ENCODE assay signal across 16 mouse cellular contexts in genomic region chr3:104295015-104295719, GRCm38 (mm10).
A peak's percentile ranks its signal among the peaks of the same experiment; 100 is the strongest.
DNase-seq lines count a peak whose midpoint lies in the region; ATAC-seq lines count a peak whose summit lies in the region.
"Had no signal": no experiment of that assay in that cellular context is flagged by ENCODE, and none has a peak within 500 bp of the region (broad histone marks: within the 10 kb centered on the region; RNA-seq: fewer than 3 reads in every experiment).

No protein-coding gene starts in this region.

- no peak for ATAC-seq in embryonic facial prominence, embryonic 11.5 days (replicated peaks; ENCODE audit: insufficient number of reproducible peaks, low FRiP score, low TSS enrichment, low read depth)
- ATAC-seq in kidney, embryonic 16.5 days (ENCODE audit: low FRiP score, low TSS enrichment) = peak; percentile 69; the same call in 1 of the 2 replicates
- no peak for ATAC-seq in kidney, embryonic 14.5 days (ENCODE audit: low FRiP score, low TSS enrichment)
- ATAC-seq in activated CD4-positive, CD25-positive, alpha-beta regulatory T cell, adult 4 months = no peak

- no peaks in the 10 kb centered on the region for H3K27me3 ChIP-seq in embryonic facial prominence, embryonic 11.5 days (ENCODE audit: control insufficient read depth, insufficient read depth, low read length)
- no peaks in the 10 kb centered on the region for H3K27me3 ChIP-seq in embryonic facial prominence, embryonic 10.5 days (replicated peaks; ENCODE audit: low read depth, poor library complexity, severe bottlenecking)
- H3K27me3 ChIP-seq in kidney, embryonic 16.5 days (ENCODE audit: insufficient read depth, low read length) = no peaks in the 10 kb centered on the region
- H3K27me3 ChIP-seq in kidney, embryonic 14.5 days (ENCODE audit: control insufficient read depth, insufficient read depth, low read length) = no peaks in the 10 kb centered on the region
- no peaks in the 10 kb centered on the region for H3K27me3 ChIP-seq in heart, embryonic 10.5 days (ENCODE audit: insufficient read depth, poor library complexity, severe bottlenecking)
- H3K27me3 ChIP-seq: liver, embryonic 15.5 days; stomach, embryonic 15.5 days had no signal

- WGBS in embryonic facial prominence, embryonic 11.5 days = 22% methylated on average over 8 of the region's 8 CpGs
- WGBS in embryonic facial prominence, embryonic 10.5 days = 29% methylated on average over 8 of the region's 8 CpGs
- 33% methylated on average over 8 of the region's 8 CpGs for WGBS in kidney, embryonic 16.5 days
- WGBS in kidney, embryonic 14.5 days = 38% methylated on average over 8 of the region's 8 CpGs
- WGBS in heart, embryonic 10.5 days = 47% methylated on average over 8 of the region's 8 CpGs

- H3K4me3 ChIP-seq in embryonic facial prominence, embryonic 11.5 days (ENCODE audit: low read depth, low read length) = no peak overlapping the region
- H3K4me3 ChIP-seq in embryonic facial prominence, embryonic 10.5 days = no peak overlapping the region
- no peak overlapping the region for H3K4me3 ChIP-seq in kidney, embryonic 16.5 days (ENCODE audit: low read length)
- no peak overlapping the region for H3K4me3 ChIP-seq in kidney, embryonic 14.5 days (ENCODE audit: low read length)
- H3K4me3 ChIP-seq in heart, embryonic 10.5 days = no peak overlapping the region
- H3K4me3 ChIP-seq: liver, embryonic 15.5 days; stomach, embryonic 15.5 days had no signal

- H3K9me3 ChIP-seq in embryonic facial prominence, embryonic 11.5 days (replicated peaks; ENCODE audit: control insufficient read depth, low read length) = no peaks in the 10 kb centered on the region
- H3K9me3 ChIP-seq in embryonic facial prominence, embryonic 10.5 days = no peaks in the 10 kb centered on the region
- H3K9me3 ChIP-seq in kidney, embryonic 16.5 days (ENCODE audit: low read length) = no peaks in the 10 kb centered on the region
- no peaks in the 10 kb centered on the region for H3K9me3 ChIP-seq in kidney, embryonic 14.5 days (ENCODE audit: control insufficient read depth, low read length)
- H3K9me3 ChIP-seq in heart, embryonic 10.5 days = no peaks in the 10 kb centered on the region
- H3K9me3 ChIP-seq: liver, embryonic 15.5 days; stomach, embryonic 15.5 days had no signal

- no peak overlapping the region for H3K9ac ChIP-seq in embryonic facial prominence, embryonic 11.5 days (replicated peaks; ENCODE audit: low read length)
- no peak overlapping the region for H3K9ac ChIP-seq in kidney, embryonic 16.5 days (replicated peaks; ENCODE audit: low read length)
- H3K9ac ChIP-seq in kidney, embryonic 14.5 days (ENCODE audit: low read depth, low read length) = no peak overlapping the region
- H3K9ac ChIP-seq: liver, embryonic 15.5 days; stomach, embryonic 15.5 days had no signal

- no peaks in the 10 kb centered on the region for H3K4me1 ChIP-seq in embryonic facial prominence, embryonic 11.5 days (ENCODE audit: control insufficient read depth, insufficient read depth, low read length)
- peaks cover 21% of the 10 kb centered on the region for H3K4me1 ChIP-seq in embryonic facial prominence, embryonic 10.5 days
- H3K4me1 ChIP-seq in kidney, embryonic 16.5 days (ENCODE audit: insufficient read depth, low read length) = peaks cover 29% of the 10 kb centered on the region
- H3K4me1 ChIP-seq in kidney, embryonic 14.5 days (ENCODE audit: control insufficient read depth, insufficient read depth, low read length) = peaks cover 13% of the 10 kb centered on the region
- H3K4me1 ChIP-seq in heart, embryonic 10.5 days = peaks cover 23% of the 10 kb centered on the region
- H3K4me1 ChIP-seq: liver, embryonic 15.5 days had no signal

- H3K27ac ChIP-seq in embryonic facial prominence, embryonic 11.5 days (replicated peaks; ENCODE audit: low read depth, low read length) = no peak overlapping the region
- no peak overlapping the region for H3K27ac ChIP-seq in embryonic facial prominence, embryonic 10.5 days (replicated peaks)
- H3K27ac ChIP-seq in kidney, embryonic 16.5 days (ENCODE audit: low read length) = peak overlapping the region; percentile 50; the same call in 1 of the 2 replicates
- no peak overlapping the region for H3K27ac ChIP-seq in kidney, embryonic 14.5 days (ENCODE audit: low read depth, low read length)
- H3K27ac ChIP-seq in heart, embryonic 10.5 days = peak overlapping the region; percentile 52; the same call in 1 of the 2 replicates
- H3K27ac ChIP-seq: liver, embryonic 15.5 days; stomach, embryonic 15.5 days had no signal

- H3K36me3 ChIP-seq in embryonic facial prominence, embryonic 11.5 days (replicated peaks; ENCODE audit: control insufficient read depth, insufficient read depth, low read depth, low read length) = no peaks in the 10 kb centered on the region
- H3K36me3 ChIP-seq in embryonic facial prominence, embryonic 10.5 days (replicated peaks) = no peaks in the 10 kb centered on the region
- H3K36me3 ChIP-seq in kidney, embryonic 16.5 days (ENCODE audit: insufficient read depth, low read length) = no peaks in the 10 kb centered on the region
- no peaks in the 10 kb centered on the region for H3K36me3 ChIP-seq in kidney, embryonic 14.5 days (ENCODE audit: control insufficient read depth, insufficient read depth, low read length)
- no peaks in the 10 kb centered on the region for H3K36me3 ChIP-seq in heart, embryonic 10.5 days
- H3K36me3 ChIP-seq: liver, embryonic 15.5 days; stomach, embryonic 15.5 days had no signal

- DNase-seq in embryonic facial prominence, embryonic 11.5 days (ENCODE audit: low spot score) = peak; percentile 57
- no peak for DNase-seq in embryonic facial prominence, embryonic 10.5 days (ENCODE audit: low spot score)
- no peak for DNase-seq in heart, embryonic 10.5 days (ENCODE audit: low spot score)
- DNase-seq in skeletal muscle tissue, adult 2 months (ENCODE audit: low read depth, low spot score) = peak; percentile 29
- DNase-seq in cerebellum, adult 11-12 months = no peak
- DNase-seq: cerebellum, adult 18-20 months; kidney, postnatal 25 days; layer of hippocampus, postnatal 36 days; lung, postnatal 14 days; midbrain, embryonic 14.5 days; thymus, postnatal 36 days had no signal

- no peak overlapping the region for H3K4me2 ChIP-seq in embryonic facial prominence, embryonic 11.5 days (ENCODE audit: low read depth, low read length)
- H3K4me2 ChIP-seq in kidney, embryonic 16.5 days (replicated peaks; ENCODE audit: low read depth, low read length) = no peak overlapping the region
- H3K4me2 ChIP-seq in kidney, embryonic 14.5 days (replicated peaks; ENCODE audit: low read depth, low read length) = no peak overlapping the region
- H3K4me2 ChIP-seq: liver, embryonic 15.5 days; stomach, embryonic 15.5 days had no signal

Comparison
In these comparisons a context has a peak if more than half of its experiments do, and no peak if none do; other contexts are left out.
1. DNase-seq: peak in embryonic facial prominence, embryonic 11.5 days (single experiment) and skeletal muscle tissue, adult 2 months (single experiment); none in embryonic facial prominence, embryonic 10.5 days (single experiment), heart, embryonic 10.5 days (single experiment) and cerebellum, adult 11-12 months (single experiment).
2. H3K27ac ChIP-seq: peak in kidney, embryonic 16.5 days (single experiment) and heart, embryonic 10.5 days (single experiment); none in embryonic facial prominence, embryonic 11.5 days (single experiment), embryonic facial prominence, embryonic 10.5 days (single experiment) and kidney, embryonic 14.5 days (single experiment).